Mouse (Mus musculus) thymus, adult 2 months (tissue): ENCODE measurements around the gene Icam4.

ENCODE experiments used
- CTCF ChIP-seq: fragments of 200-500 bp; IDR thresholded peaks from 2 replicates; pipeline ENCODE4 v1.5.1; 2012; ENCODE audit warnings: mild to moderate bottlenecking, control low read depth, low read length, moderate library complexity, borderline replicate concordance; ENCODE audit not compliant: control insufficient read depth, poor library complexity, insufficient read depth; ENCODE audit errors: extremely low read depth
- POLR2A ChIP-seq: fragments of 200-500 bp; IDR thresholded peaks from 2 replicates; pipeline ENCODE4 v1.6.1; 2012; ENCODE audit warnings: mild to moderate bottlenecking, low read length, control low read depth, moderate library complexity; ENCODE audit not compliant: control insufficient read depth, poor library complexity, insufficient read depth; ENCODE audit errors: extremely low read depth

GRCm38 (mm10) chr9:21075625-21076024 lies 46.5 kb downstream of the Icam4 start:
- TF ChIP-seq POLR2A, result no peak
- no peak for TF ChIP-seq CTCF
